Mouse (Mus musculus) cortical plate, adult 2 months (tissue): ENCODE measurements around the gene Zbtb4. TPM values are rescaled to one million over a fixed set of nuclear protein-coding genes. Genes with fewer than 3 reads are reported as not detected.

ENCODE experiments used
- H3K27ac ChIP-seq: fragments of 200-500 bp; 2 replicates; pipeline ENCODE4 v1.5.1; 2012; ENCODE audit warnings: low read length, control low read depth, inconsistent platforms; ENCODE audit not compliant: insufficient read depth
- H3K4me1 ChIP-seq: fragments of 200-500 bp; 2 replicates; pipeline ENCODE4 v1.6.1; 2011; ENCODE audit warnings: low read length; ENCODE audit not compliant: control insufficient read depth, insufficient read depth
- H3K4me3 ChIP-seq: fragments of 200-500 bp; 2 replicates; pipeline ENCODE4 v1.5.1; 2011; ENCODE audit warnings: mild to moderate bottlenecking, low read length, control low read depth; ENCODE audit not compliant: insufficient read depth
- CTCF ChIP-seq: fragments of 200-500 bp; IDR thresholded peaks from 2 replicates; pipeline ENCODE4 v1.5.1; 2011; ENCODE audit warnings: mild to moderate bottlenecking, control low read depth, low read length; ENCODE audit not compliant: insufficient read depth; ENCODE audit errors: extremely low read depth
- POLR2A ChIP-seq: fragments of 200-500 bp; IDR thresholded peaks from 2 replicates; pipeline ENCODE4 v1.6.1; 2011; ENCODE audit warnings: mild to moderate bottlenecking, low read length, control low read depth; ENCODE audit not compliant: insufficient read depth; ENCODE audit errors: extremely low read depth
- polyA plus RNA-seq: library from polyadenylated mRNA; depleted of rRNA; stranded (reverse); fragments of >200 nt; gene quantifications from 2 replicates; pipeline ENCODE4 v1.2.3, GENCODE M21; 2012

Zbtb4 gene
- polyA plus RNA-seq, 1 experiment: 56.7 TPM

DNA sequence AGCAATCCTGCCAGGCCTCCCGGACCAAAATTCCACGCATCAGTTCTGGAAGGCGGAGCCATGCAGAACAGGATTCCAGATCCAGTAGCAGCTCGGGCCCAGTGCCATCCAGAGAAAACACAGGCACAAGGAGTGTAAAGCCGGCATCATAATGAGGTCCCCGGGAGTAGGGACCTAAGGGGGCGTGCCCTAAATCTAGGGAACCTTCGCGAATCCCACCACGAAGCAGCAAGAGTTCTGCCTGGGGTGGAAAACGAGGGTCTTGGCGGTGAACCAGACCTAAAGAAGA lies 38.9 kb downstream of the Zbtb4 start:
- H3K4me3 ChIP-seq: no peak overlapping the region
- H3K4me1 ChIP-seq: peaks cover 1% of the 10 kb centered on the region; the same call in 1 of the 2 replicates
- no peak for TF ChIP-seq POLR2A
- no peak for TF ChIP-seq CTCF
- no peak overlapping the region for H3K27ac ChIP-seq

DNA sequence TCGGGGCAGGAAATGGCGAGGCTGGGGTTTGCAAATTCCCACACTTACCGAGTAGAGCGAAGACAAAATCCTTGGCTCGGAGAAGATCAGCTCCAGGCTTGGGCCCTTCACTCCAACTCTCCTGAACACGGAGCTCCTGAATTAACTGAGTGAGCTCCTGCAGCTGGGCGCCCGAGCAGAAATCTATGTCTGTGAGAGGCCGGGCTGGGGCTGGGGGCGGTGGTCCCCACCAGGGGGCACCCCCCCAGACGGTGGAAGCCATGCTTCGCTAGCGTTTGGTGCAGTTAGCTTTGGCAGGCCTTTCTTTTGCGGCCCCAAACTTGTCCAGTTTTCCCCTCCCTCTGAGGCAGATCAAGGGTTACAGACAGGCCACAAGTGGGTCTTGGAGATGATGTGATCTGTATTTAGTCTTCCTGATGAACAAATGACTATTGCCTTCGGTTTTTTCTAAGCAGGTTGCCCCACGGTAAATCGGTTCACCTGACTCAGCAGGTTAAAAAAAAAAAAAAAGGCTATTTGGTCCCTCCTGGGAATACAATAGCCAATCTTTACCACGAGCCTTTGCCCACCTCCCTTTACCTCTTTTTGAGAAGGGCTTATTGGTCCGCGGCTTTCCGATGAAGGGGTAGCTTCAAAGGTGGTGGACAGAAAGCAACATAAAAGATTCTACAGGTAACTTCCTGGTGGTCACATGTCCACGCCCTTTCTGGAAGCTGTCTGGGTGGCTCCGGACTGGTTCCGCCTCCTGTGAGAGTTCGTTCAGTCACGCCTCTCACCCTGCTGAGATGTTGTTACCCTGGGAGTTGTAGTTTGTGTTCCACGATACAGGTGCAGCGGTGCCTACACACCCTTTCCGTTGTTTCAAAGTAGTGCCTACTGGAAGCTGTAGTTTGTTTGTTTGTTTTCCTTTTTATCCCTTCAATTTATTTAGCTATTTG lies 39.5 kb downstream of the Zbtb4 start, which contains the start of gene Tmem102:
Gene Tmem102, minus strand, starts transcription at position 653 of the 938 bp plus-strand sequence.
- Histone ChIP-seq H3K4me3 (no peak within 1 kb of the TSS), H3K27ac (no peak within 1 kb of the TSS), H3K4me1 (peaks cover 1% of the 10 kb centered on the region; the same call in 1 of the 2 replicates)
- TF ChIP-seq CTCF (no peak), POLR2A (no peak)

- H3K4me1 ChIP-seq: peaks cover 1% of the 10 kb centered on the region; the same call in 1 of the 2 replicates
- no peak overlapping the region for H3K4me3 ChIP-seq
- TF ChIP-seq CTCF: no peak
- TF ChIP-seq POLR2A: no peak
- H3K27ac ChIP-seq: no peak overlapping the region
Observed at GRCm38 (mm10) chr11:69806378-69806777, 40.7 kb downstream of the Zbtb4 start.

DNA sequence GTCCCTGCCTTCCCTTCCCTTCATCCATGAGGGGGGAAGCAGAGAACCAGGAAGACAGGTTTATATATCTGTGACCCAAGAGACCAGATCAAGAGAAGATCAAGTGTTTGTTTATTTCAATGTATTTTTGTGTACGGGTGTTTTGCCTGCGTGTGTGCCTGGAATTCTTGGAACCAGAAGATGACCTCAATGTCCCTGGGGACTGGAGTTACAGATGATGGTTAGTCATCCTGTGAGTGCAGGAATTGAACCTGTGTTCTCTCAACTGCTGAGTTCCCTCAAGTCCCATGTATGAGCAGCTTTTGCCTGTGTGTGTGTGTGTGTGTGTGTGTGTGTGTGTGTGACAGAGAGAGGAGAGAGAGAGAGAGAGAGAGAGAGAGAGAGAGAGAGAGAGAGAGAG lies 41.9 kb downstream of the Zbtb4 start:
- Histone ChIP-seq H3K4me1 (no peaks in the 10 kb centered on the region), H3K4me3 (no peak overlapping the region), H3K27ac (no peak overlapping the region)
- no peak for TF ChIP-seq POLR2A
- no peak for TF ChIP-seq CTCF

GRCm38 (mm10) chr11:69810280-69810679 lies 44.6 kb downstream of the Zbtb4 start:
- Histone ChIP-seq H3K4me3 (no peak overlapping the region), H3K27ac (no peak overlapping the region), H3K4me1 (no peaks in the 10 kb centered on the region)
- TF ChIP-seq CTCF (no peak), POLR2A (no peak)

DNA sequence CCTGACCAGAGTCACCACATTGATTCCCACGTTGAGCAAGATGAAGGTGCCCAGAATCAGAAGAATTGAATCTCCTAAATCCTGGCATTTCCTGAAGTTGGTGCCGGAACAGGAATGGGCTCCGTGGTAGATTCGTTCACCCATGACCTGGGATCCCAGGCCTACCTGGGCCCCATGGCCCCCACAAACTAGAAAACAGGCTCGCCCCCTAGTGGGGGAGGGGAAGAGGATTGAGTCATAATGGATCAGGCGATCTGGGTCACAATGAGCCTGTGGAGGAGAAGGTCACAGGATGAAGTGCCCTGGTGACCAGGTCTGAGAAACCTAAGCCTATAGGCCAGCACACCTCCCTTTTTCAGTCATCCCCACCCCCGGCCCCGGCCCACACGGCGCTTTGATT lies 49.4 kb downstream of the Zbtb4 start, which contains the start of gene Gm39566:
Gene Gm39566, minus strand, starts transcription at position 144 of the 400 bp plus-strand sequence.
- Histone ChIP-seq H3K4me3 (no peak within 1 kb of the TSS), H3K27ac (no peak within 1 kb of the TSS), H3K4me1 (no peaks in the 10 kb centered on the region)
- no peak for TF ChIP-seq POLR2A
- no peak for TF ChIP-seq CTCF

GRCm38 (mm10) chr11:69816520-69816919 lies 50.8 kb downstream of the Zbtb4 start:
- H3K27ac ChIP-seq: no peak overlapping the region
- no peaks in the 10 kb centered on the region for H3K4me1 ChIP-seq
- H3K4me3 ChIP-seq: no peak overlapping the region
- no peak for TF ChIP-seq POLR2A
- TF ChIP-seq CTCF: no peak

DNA sequence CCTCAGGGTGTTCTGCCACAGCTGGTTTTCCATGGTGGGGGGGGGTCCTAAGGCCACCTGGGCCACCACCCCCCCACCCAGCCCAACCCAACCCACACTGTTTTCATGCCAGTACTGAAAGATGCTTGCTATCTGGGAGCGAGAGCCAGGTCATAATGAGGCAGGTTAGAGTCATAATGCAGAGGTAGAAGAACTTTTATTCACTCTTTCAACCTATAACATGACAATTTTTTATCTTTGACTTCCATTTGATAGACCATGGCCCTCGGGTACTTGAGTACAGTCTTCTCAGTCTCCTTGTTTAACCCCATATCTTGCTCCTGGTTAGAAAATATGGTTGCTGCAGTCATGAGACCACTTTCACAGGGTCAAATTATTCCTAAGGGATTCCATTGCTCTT lies 52.7 kb downstream of the Zbtb4 start, which contains the start of gene Spem2:
Gene Spem2, minus strand, starts transcription at position 101 of the 400 bp plus-strand sequence.
- no peak within 1 kb of the TSS for H3K27ac ChIP-seq
- H3K4me3 ChIP-seq: no peak within 1 kb of the TSS
- no peak for TF ChIP-seq POLR2A
- TF ChIP-seq CTCF: no peak
- no peaks in the 10 kb centered on the region for H3K4me1 ChIP-seq

- Histone ChIP-seq H3K27ac (no peak overlapping the region), H3K4me3 (no peak overlapping the region), H3K4me1 (no peaks in the 10 kb centered on the region)
- TF ChIP-seq POLR2A (no peak), CTCF (no peak)
Observed at GRCm38 (mm10) chr11:69818871-69819270, 53.2 kb downstream of the Zbtb4 start.

DNA sequence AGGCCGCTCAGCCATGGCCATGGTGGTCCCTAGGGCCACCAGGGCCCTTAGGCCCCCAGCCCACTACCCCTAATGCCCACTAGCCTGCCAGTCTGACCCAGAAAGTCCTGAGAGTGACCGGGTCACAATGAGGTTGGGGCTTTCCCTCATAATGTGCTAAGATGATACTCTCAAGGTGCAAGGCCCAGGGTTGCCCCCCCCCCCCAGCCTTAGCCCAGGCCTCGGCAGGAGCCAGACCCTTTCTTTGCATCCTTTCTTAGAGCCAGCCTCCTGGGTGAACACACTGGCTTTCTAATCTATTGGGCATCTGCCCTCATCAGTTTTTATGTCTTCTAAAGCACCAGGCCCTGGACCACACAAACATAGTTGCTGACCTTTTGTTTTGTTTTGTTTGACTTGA lies 56.4 kb downstream of the Zbtb4 start, which contains the start of gene Spem1:
Gene Spem1, minus strand, starts transcription at position 101 of the 400 bp plus-strand sequence.
- H3K4me1 ChIP-seq: no peaks in the 10 kb centered on the region
- TF ChIP-seq POLR2A: no peak
- TF ChIP-seq CTCF: no peak
- no peak within 1 kb of the TSS for H3K27ac ChIP-seq
- H3K4me3 ChIP-seq: no peak within 1 kb of the TSS
